31 mouse cellular contexts compared by ENCODE assay signal in genomic region chr16:64876631-64877265, GRCm38 (mm10). TPM values are rescaled to one million over a fixed set of nuclear protein-coding genes. Genes with fewer than 3 reads are reported as not detected.
A peak's percentile ranks its signal among the peaks of the same experiment; 100 is the strongest.
DNase-seq lines count a peak whose midpoint lies in the region; ATAC-seq lines count a peak whose summit lies in the region.
"Had no signal": no experiment of that assay in that cellular context is flagged by ENCODE, and none has a peak within 500 bp of the region (broad histone marks: within the 10 kb centered on the region; RNA-seq: fewer than 3 reads in every experiment).

No protein-coding gene starts in this region.

- H3K9ac ChIP-seq in lung, embryonic 15.5 days = no peak overlapping the region
- H3K9ac ChIP-seq: embryonic facial prominence, embryonic 15.5 days; heart, embryonic 15.5 days; hindbrain, embryonic 12.5 days; intestine, embryonic 15.5 days; liver, embryonic 14.5 days; lung, embryonic 14.5 days had no signal

- no peaks in the 10 kb centered on the region for H3K36me3 ChIP-seq in lung, embryonic 15.5 days
- H3K36me3 ChIP-seq: embryonic facial prominence, embryonic 10.5 days; embryonic facial prominence, embryonic 15.5 days; heart, embryonic 10.5 days; heart, embryonic 15.5 days; hindbrain, embryonic 12.5 days; intestine, embryonic 15.5 days; midbrain, embryonic 10.5 days had no signal

- no peak overlapping the region for H3K4me2 ChIP-seq in lung, embryonic 15.5 days
- H3K4me2 ChIP-seq: embryonic facial prominence, embryonic 15.5 days; heart, embryonic 15.5 days; hindbrain, embryonic 12.5 days; intestine, embryonic 15.5 days; lung, embryonic 14.5 days had no signal

- ATAC-seq in lung, embryonic 15.5 days (ENCODE audit: borderline replicate concordance, extremely low read depth, low FRiP score, low TSS enrichment) = no peak
- peak; percentile 50 for ATAC-seq in granulocyte monocyte progenitor cell, adult 5-6 weeks (replicated peaks; ENCODE audit: poor library complexity, severe bottlenecking)
- ATAC-seq in erythroid progenitor cell, adult 5-6 weeks (replicated peaks; ENCODE audit: low FRiP score, poor library complexity, severe bottlenecking) = no peak
- ATAC-seq: CD4-positive, CD25-positive, alpha-beta regulatory T cell, adult 4 months; forebrain, embryonic 14.5 days; hindbrain, postnatal 0 days; intestine, embryonic 15.5 days; midbrain, embryonic 16.5 days had no signal

- DNase-seq in lung, postnatal 36 days = no peak
- DNase-seq in A20 (ENCODE audit: low read depth, low spot score) (peak; percentile 80), ES-CJ7 (ENCODE audit: low read depth, low spot score) (peak; percentile 47)
- DNase-seq in cerebellum, adult 9-10 months = no peak
- no peak for DNase-seq in left cerebral cortex, postnatal 14 days (ENCODE audit: low spot score in 2 of 2)
- DNase-seq: adrenal gland, postnatal 25 days; cerebellum, adult 2 months; cerebellum, postnatal 25 days; gastrocnemius, postnatal 25 days; kidney, adult 8-10 months; layer of hippocampus, postnatal 36 days; liver; lung, embryonic 14.5 days; right cerebral cortex, adult 18-20 months; thymus, postnatal 14 days had no signal

- WGBS in lung, embryonic 15.5 days = 75% methylated on average over 4 of the region's 4 CpGs

- intact Hi-C loops in left cerebral cortex, postnatal 14 days (cut with DNase I) = no loop called here

- H3K27ac ChIP-seq in lung, embryonic 15.5 days = 0 out of 2 replicates have a peak overlapping the region, but pooled peaks have one; percentile 3
- H3K27ac ChIP-seq: embryonic facial prominence, embryonic 10.5 days; embryonic facial prominence, embryonic 15.5 days; heart, embryonic 10.5 days; heart, embryonic 15.5 days; hindbrain, embryonic 12.5 days; hindbrain, postnatal 0 days; intestine, embryonic 15.5 days; kidney, postnatal 0 days; liver, embryonic 14.5 days; midbrain, embryonic 10.5 days had no signal

- no peaks in the 10 kb centered on the region; the same call in 1 of the 2 replicates for H3K4me1 ChIP-seq in lung, embryonic 15.5 days
- H3K4me1 ChIP-seq: embryonic facial prominence, embryonic 15.5 days; heart, embryonic 10.5 days; heart, embryonic 15.5 days; hindbrain, embryonic 12.5 days; intestine, embryonic 15.5 days had no signal

- no peaks in the 10 kb centered on the region for H3K9me3 ChIP-seq in lung, embryonic 15.5 days
- H3K9me3 ChIP-seq: embryonic facial prominence, embryonic 10.5 days; embryonic facial prominence, embryonic 15.5 days; heart, embryonic 10.5 days; heart, embryonic 15.5 days; hindbrain, embryonic 12.5 days; intestine, embryonic 15.5 days; midbrain, embryonic 10.5 days had no signal

- no peaks in the 10 kb centered on the region for H3K27me3 ChIP-seq in lung, embryonic 15.5 days
- H3K27me3 ChIP-seq: embryonic facial prominence, embryonic 15.5 days; heart, embryonic 15.5 days; hindbrain, embryonic 12.5 days; intestine, embryonic 15.5 days had no signal

- no peak overlapping the region for H3K4me3 ChIP-seq in lung, embryonic 15.5 days
- H3K4me3 ChIP-seq: embryonic facial prominence, embryonic 10.5 days; embryonic facial prominence, embryonic 15.5 days; heart, embryonic 10.5 days; heart, embryonic 15.5 days; hindbrain, embryonic 12.5 days; intestine, embryonic 15.5 days; midbrain, embryonic 10.5 days had no signal

RNA-seq across cellular contexts. Expression of gene Cggbp1, which starts 25.0 kb away (rescaled TPM):
- polyA plus RNA-seq in lung, embryonic 15.5 days (2015; fragmentation: Nextera tagmentation; extraction: Ambion mirVana) = 86.1 and 88.1 TPM in 2 replicates
- 92.2 and 92.9 TPM in 2 replicates for total RNA-seq in granulocyte monocyte progenitor cell, adult 5-6 weeks (2014; fragmentation: Nextera tagmentation)
- 80.2 and 99.7 TPM in 2 replicates for total RNA-seq in granulocyte monocyte progenitor cell, adult 5-6 weeks (2017)
- total RNA-seq in erythroid progenitor cell, adult 5-6 weeks (2015; ENCODE audit: low replicate concordance) = 51.5 and 76.7 TPM in 2 replicates
- 54.6 and 57.1 TPM in 2 replicates for total RNA-seq in erythroid progenitor cell, adult 5-6 weeks (2017; ENCODE audit: low replicate concordance)
- 10 to 100 TPM; 55.4 to 58.3 TPM for total RNA-seq in left cerebral cortex, postnatal 14 days (2021)

RNA-seq across cellular contexts. Expression of gene Zfp654, which starts 25.3 kb away (rescaled TPM):
- polyA plus RNA-seq in lung, embryonic 15.5 days (2015; fragmentation: Nextera tagmentation; extraction: Ambion mirVana) = 5.7 and 6.6 TPM in 2 replicates
- 11.4 and 13.0 TPM in 2 replicates for total RNA-seq in granulocyte monocyte progenitor cell, adult 5-6 weeks (2014; fragmentation: Nextera tagmentation)
- total RNA-seq in granulocyte monocyte progenitor cell, adult 5-6 weeks (2017) = 14.8 and 16.6 TPM in 2 replicates
- total RNA-seq in erythroid progenitor cell, adult 5-6 weeks (2015; ENCODE audit: low replicate concordance) = 15.1 and 17.3 TPM in 2 replicates
- total RNA-seq in erythroid progenitor cell, adult 5-6 weeks (2017; ENCODE audit: low replicate concordance) = 13.2 and 13.6 TPM in 2 replicates
- total RNA-seq in left cerebral cortex, postnatal 14 days (2021) = 10 to 100 TPM; 13.5 to 13.8 TPM

Comparison
In these comparisons a context has a peak if more than half of its experiments do, and no peak if none do; other contexts are left out.
1. DNase-seq: peak in A20 (single experiment) and ES-CJ7 (single experiment); none in lung, postnatal 36 days (single experiment), cerebellum, adult 9-10 months (single experiment) and left cerebral cortex, postnatal 14 days (0 of 2).